Mouse (Mus musculus) liver, embryonic 14.5 days (tissue): Measurements from ENCODE around the gene Slc16a9. TPM values are rescaled to one million over a fixed set of nuclear protein-coding genes. Genes with fewer than 3 reads are reported as not detected.

ENCODE experiments used
- ATAC-seq: fragments of 200-750 bp; cut with Nextera tagmentation; 2 replicates; pipeline ENCODE4 v1.8.0; 2017; ENCODE audit warnings: moderate number of reproducible peaks, mild to moderate bottlenecking, moderate library complexity; ENCODE audit not compliant: insufficient read depth
- DNase-seq, 3 experiments: peaks; one replicate each; pipeline ENCODE4 v3.0.0-alpha.2; 2012 to 2013; ENCODE audit warnings: low read depth in 3 of 3, low spot score in 3 of 3
- H3K27ac ChIP-seq: fragments of 300-500 bp; sonication (generic); 2 replicates; pipeline ENCODE4 v1.5.1; 2014; ENCODE audit warnings: moderate library complexity, mild to moderate bottlenecking, control low read depth, inconsistent platforms
- H3K27me3 ChIP-seq: fragments of 300-500 bp; sonication (generic); 2 replicates; pipeline ENCODE4 v1.6.1; 2014; ENCODE audit warnings: mild to moderate bottlenecking, low read length, moderate library complexity; ENCODE audit not compliant: control insufficient read depth, insufficient read depth
- H3K36me3 ChIP-seq: fragments of 300-500 bp; sonication (generic); replicated peaks from 2 replicates; pipeline ENCODE4 v1.6.1; 2014; ENCODE audit warnings: low read depth; ENCODE audit not compliant: control insufficient read depth, insufficient read depth
- H3K4me1 ChIP-seq, 2 experiments: fragments of 200-500 bp in 1 of 2; fragments of 300-500 bp in 1 of 2; sonication (generic) in 1 of 2; replicated peaks; 2 replicates each; pipeline ENCODE4 v1.6.1; 2012 to 2014; ENCODE audit warnings: antibody characterized with exemption in 1 of 2, inconsistent platforms in 1 of 2, low read length in 1 of 2; ENCODE audit not compliant: control insufficient read depth in 2 of 2, insufficient read depth in 2 of 2
- H3K4me2 ChIP-seq: fragments of 300-500 bp; sonication (generic); 2 replicates; pipeline ENCODE4 v1.6.1; 2014; ENCODE audit warnings: low read depth, mild to moderate bottlenecking, control low read depth, moderate library complexity
- H3K4me3 ChIP-seq, 2 experiments: fragments of 200-500 bp in 1 of 2; fragments of 300-500 bp in 1 of 2; sonication (generic) in 1 of 2; 2 replicates each; pipeline ENCODE4 v1.5.1; 2012 to 2014; ENCODE audit warnings: low read depth in 2 of 2, low read length in 2 of 2, mild to moderate bottlenecking in 2 of 2, control low read depth in 1 of 2, inconsistent platforms in 1 of 2, moderate library complexity in 1 of 2; ENCODE audit not compliant: insufficient read depth in 1 of 2
- H3K9ac ChIP-seq: fragments of 300-500 bp; sonication (generic); replicated peaks from 2 replicates; pipeline ENCODE4 v1.6.1; 2014; ENCODE audit warnings: mild to moderate bottlenecking, control low read depth, moderate library complexity
- H3K9me3 ChIP-seq: fragments of 300-500 bp; sonication (generic); 2 replicates; pipeline ENCODE4 v1.6.1; 2016; ENCODE audit warnings: low read length, mixed read lengths; ENCODE audit not compliant: control insufficient read depth
- CTCF ChIP-seq: IDR thresholded peaks from 2 replicates; pipeline ENCODE4 v1.5.1; 2016; ENCODE audit warnings: antibody characterized with exemption, low read depth, control low read depth
- EP300 ChIP-seq: IDR thresholded peaks from 2 replicates; pipeline ENCODE4 v1.6.1; 2016; ENCODE audit warnings: antibody characterized with exemption, low read depth
- WGBS: fragments of 180-500 bp; shearing (Covaris S2); extraction: QIAGEN DNeasy Blood & Tissue Kit; methylation state at CpG from one replicate; pipeline ENCODE4 v1.1.7; 2014; ENCODE audit not compliant: insufficient replicate concordance; 5-methylcytosine and 5-hydroxymethylcytosine counted together
- polyA plus RNA-seq, 2 experiments: library from polyadenylated mRNA; depleted of rRNA in 1 of 2; stranded (reverse) in 1 of 2; unstranded in 1 of 2; fragments of >200 nt; fragmentation: Nextera tagmentation in 1 of 2; extraction: Ambion mirVana in 1 of 2; gene quantifications; 2 replicates each; pipeline versions ENCODE4 v1.2.1 to v1.2.3; 2012 to 2014

The Slc16a9 gene
- polyA plus RNA-seq, 2 experiments = 0.27 to 0.39 TPM

- H3K9ac ChIP-seq = no peak overlapping the region
- 9% methylated on average over 19 of the region's 20 CpGs for WGBS
- no peaks in the 10 kb centered on the region for H3K9me3 ChIP-seq
- peak overlapping the region; percentile 32; the same call in 1 of the 2 replicates for H3K4me2 ChIP-seq
- H3K4me1 ChIP-seq = no peaks in the 10 kb centered on the region
- peak; percentile 47 to 52 (median 50) for DNase-seq
- no peak overlapping the region for H3K4me3 ChIP-seq
- no peaks in the 10 kb centered on the region for H3K36me3 ChIP-seq
- no peak overlapping the region for H3K27ac ChIP-seq
- ATAC-seq = peak; percentile 41; the same call in 1 of the 2 replicates
- H3K27me3 ChIP-seq = no peaks in the 10 kb centered on the region
- TF ChIP-seq CTCF = peak; percentile 84
- TF ChIP-seq EP300 = no peak
These were observed 51.8 kb downstream of the Slc16a9 start for GRCm38 (mm10) chr10:70296531-70297366.

DNA sequence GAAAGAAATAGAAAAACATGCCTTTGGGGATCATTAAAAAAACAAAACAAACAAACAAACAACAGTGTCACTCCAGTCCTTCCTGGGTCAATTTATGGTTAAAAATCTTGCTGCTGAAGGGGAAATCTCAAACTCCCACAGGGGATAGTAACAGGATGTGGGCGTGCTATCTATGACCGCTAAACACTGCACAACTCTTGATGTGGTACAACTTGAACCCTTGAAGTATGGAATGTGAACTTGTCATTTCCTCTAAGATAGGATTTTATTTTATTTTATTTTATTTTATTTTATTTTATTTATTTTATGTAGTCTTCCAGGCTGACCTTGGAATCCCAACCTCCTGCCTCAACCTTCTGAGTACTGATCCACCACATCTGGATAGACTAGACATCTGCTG lies 54.2 kb downstream of the Slc16a9 start:
- no peaks in the 10 kb centered on the region for H3K9me3 ChIP-seq
- no peak overlapping the region for H3K4me3 ChIP-seq
- H3K27me3 ChIP-seq = no peaks in the 10 kb centered on the region
- no peak for DNase-seq
- no peaks in the 10 kb centered on the region for H3K4me1 ChIP-seq
- 10% methylated on average over 2 of the region's 2 CpGs for WGBS
- no peak overlapping the region for H3K4me2 ChIP-seq
- no peak for TF ChIP-seq EP300
- TF ChIP-seq CTCF = no peak
- no peaks in the 10 kb centered on the region for H3K36me3 ChIP-seq
- no peak for ATAC-seq
- H3K27ac ChIP-seq = no peak overlapping the region
- no peak overlapping the region for H3K9ac ChIP-seq

- Histone ChIP-seq H3K27me3 (no peaks in the 10 kb centered on the region), H3K4me3 (no peak overlapping the region), H3K36me3 (no peaks in the 10 kb centered on the region), H3K4me1 (no peaks in the 10 kb centered on the region), H3K4me2 (no peak overlapping the region), H3K27ac (no peak overlapping the region), H3K9ac (no peak overlapping the region), H3K9me3 (no peaks in the 10 kb centered on the region)
- DNase-seq (no peak), ATAC-seq (no peak)
- WGBS = 36% methylated on average over 5 of the region's 5 CpGs
- TF ChIP-seq CTCF = no peak
- no peak for TF ChIP-seq EP300
These were observed 54.8 kb downstream of the Slc16a9 start for GRCm38 (mm10) chr10:70299653-70300052.

DNA sequence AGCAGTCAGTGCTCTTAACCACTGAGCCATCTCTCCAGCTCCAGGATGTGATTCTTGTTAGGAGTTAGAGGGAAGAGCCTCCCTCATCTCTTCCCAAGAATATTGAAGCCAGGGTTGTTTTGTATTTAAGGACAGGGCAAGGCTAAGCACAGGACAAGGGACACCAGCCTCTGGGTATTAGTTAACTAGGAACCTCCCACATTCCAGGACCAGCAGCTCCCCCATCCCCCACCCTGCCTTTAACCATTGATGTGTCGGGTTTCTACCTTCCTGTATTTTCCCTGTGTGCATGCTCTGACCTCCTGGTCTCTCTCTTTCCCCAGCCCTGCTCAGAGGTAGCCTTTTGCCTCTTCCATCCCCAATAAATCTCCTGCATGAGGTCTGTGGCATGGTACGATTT lies 56.3 kb downstream of the Slc16a9 start:
- H3K4me1 ChIP-seq = no peaks in the 10 kb centered on the region
- H3K36me3 ChIP-seq = no peaks in the 10 kb centered on the region
- H3K27me3 ChIP-seq = no peaks in the 10 kb centered on the region
- no peak for ATAC-seq
- DNase-seq = peak in 1 of 3 experiments; percentile 11
- H3K27ac ChIP-seq = no peak overlapping the region
- H3K4me2 ChIP-seq = no peak overlapping the region
- 44% methylated on average over 2 of the region's 2 CpGs for WGBS
- no peaks in the 10 kb centered on the region for H3K9me3 ChIP-seq
- no peak overlapping the region for H3K9ac ChIP-seq
- H3K4me3 ChIP-seq = no peak overlapping the region
- TF ChIP-seq EP300 (no peak), CTCF (no peak)

- 52% methylated on average over 6 of the region's 6 CpGs for WGBS
- no peak overlapping the region for H3K4me2 ChIP-seq
- TF ChIP-seq EP300 (no peak), CTCF (peak; percentile 47; the same call in 1 of the 2 replicates)
These were observed 58.3 kb downstream of the Slc16a9 start for GRCm38 (mm10) chr10:70303203-70303602.

More at GRCm38 (mm10) chr10:70303203-70303602, 58.3 kb downstream of the Slc16a9 start:
- Histone ChIP-seq H3K27me3 (no peaks in the 10 kb centered on the region), H3K9ac (no peak overlapping the region), H3K9me3 (no peaks in the 10 kb centered on the region), H3K4me1 (no peaks in the 10 kb centered on the region), H3K27ac (no peak overlapping the region), H3K4me3 (no peak overlapping the region), H3K36me3 (no peaks in the 10 kb centered on the region)
- ATAC-seq = no peak
- DNase-seq = no peak
